Mouse (Mus musculus): ENCODE measurements around the gene Appl2.

The Appl2 gene

DNA sequence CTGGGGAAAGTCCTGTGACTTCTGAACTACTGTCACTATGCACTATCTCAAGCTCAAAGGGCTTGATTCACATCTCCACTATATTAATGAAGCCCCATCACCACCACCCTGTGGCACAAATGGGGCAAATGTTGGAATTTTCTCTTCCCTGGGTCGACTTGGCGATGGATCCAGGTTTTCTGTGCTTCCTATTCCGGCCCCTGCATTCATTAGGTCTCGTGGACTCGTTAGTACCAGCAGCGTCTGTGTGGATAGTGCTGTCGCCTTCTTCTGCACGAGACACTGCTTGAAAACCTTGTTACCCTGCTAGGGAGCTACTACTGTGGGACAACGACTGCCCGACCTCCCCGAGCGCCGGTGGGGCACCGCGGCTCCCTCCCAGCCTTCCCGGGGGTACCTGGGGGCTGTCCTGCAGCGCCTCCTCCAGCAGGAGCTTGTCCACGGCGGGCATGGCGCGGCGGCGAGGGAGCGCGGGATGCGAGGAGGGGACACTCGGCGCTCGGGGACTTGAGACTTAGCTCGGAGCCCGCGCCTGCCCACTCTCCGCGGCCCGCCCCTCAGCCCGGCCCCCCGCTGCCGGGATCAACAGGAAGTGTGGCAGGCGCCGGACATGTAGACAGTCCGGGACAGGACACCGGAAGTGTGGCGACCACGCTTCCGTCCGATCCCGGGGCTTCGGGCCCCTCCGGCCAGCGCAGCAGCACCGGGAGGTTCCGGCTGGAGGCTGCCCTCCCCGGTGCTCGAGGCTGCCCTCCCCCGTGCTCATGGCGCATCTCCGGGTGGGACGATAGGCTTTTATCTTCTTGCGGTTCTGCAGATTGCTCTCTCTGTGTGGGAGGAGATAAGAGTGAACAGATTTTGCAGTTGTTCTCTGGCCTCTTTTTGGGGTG is at the start of gene Appl2:
Gene Appl2, minus strand, starts transcription at position 608 of the 890 bp plus-strand sequence.
- DNase-seq (ENCODE audit: low read depth, low spot score), result peak; percentile 95

DNA sequence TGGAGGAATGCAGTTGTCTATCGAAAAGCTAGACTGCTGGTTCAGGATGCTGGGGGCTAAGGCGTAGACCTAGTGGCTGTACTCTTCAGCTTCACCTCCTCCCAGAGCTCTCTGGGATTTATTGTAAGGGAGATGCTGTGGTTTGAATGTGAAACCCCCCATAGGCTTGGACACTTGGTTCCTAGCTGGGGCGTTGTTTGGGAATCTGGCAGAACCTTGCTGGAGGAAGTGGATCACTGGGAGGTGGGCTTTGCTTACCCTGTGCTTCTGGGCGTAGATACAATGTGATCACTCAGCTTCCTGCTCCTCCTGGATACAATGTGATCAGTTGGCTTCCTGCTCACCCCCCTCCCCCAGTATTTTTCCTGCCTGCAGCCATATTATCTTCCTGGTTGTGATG is 47.7 kb upstream of the Appl2 start:
- DNase-seq (ENCODE audit: low read depth, low spot score), result no peak

DNA sequence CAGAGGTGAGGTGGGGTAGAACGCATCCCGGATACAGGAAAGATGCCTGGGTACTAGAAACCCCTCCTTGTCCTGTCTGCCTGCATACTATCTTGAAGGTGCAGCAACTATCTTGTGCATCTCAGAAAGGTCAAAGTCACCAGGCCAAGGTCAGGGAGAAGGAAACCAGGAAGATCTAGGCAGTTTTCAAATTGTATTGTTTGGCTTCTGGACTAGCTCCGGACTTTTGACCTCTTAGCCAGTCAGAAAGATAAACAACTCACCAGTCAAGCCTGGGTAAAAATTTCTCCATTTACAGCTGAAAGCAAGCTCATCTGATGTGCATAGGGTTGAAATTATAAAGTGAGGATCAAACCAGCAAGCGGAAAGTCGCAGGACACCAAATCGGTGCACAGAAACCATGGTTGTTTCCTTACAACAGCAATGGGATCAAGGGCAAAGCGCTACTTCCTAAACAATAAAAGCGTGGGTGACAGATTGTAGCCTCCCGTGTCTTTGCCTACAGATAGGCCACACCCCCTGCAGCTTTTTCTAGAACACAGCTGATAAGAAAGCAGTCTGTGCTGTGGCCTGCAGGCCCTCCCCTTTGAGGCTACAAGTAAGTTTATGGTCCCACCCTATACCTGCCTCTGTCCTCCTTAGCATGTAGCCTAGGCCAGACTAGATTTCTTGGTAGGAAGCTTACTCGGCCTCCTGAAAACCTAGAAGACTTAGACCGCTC is 43.8 kb upstream of the Appl2 start:
- DNase-seq (ENCODE audit: low read depth, low spot score), result no peak

DNA sequence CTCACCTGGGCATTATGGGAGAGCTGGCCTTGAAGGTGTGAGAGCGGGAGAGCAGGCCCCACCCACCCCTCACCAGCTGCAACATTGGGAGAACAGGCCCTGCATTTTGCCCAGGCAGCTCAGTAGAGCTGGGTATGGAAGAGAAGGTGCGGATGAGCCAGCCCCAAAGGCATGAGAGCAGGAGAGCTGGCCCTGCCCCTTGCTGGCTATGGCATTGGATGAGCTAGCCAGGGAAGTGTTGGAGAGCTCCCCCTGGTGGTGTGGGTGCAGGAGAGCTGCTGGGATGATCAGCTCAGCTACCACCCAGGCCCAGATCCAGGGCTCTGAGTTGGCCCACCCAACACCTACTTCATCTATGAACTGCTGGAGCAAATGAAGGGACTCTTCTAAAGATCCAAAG is 39.7 kb upstream of the Appl2 start:
- DNase-seq (ENCODE audit: low read depth, low spot score), result no peak

DNA sequence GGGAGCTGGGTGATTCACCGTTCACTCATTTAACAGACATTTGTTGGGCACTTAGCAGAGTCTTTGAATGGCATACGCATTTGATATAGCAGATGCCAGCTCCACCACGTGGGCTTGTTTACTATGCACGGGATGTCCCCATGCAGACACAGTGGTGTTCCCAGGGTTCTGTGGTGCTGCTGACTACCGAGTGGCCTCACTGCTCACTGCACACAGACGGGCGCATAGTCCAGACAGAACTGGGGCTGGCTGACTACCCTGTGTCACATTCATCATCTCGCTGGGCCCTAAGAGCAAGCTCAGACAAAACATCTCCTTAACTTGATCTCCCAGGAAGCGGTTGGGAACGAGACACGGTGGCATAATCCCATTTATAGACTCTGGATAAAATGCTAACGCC is 32.8 kb upstream of the Appl2 start:
- no peak for DNase-seq (ENCODE audit: low read depth, low spot score)

DNA sequence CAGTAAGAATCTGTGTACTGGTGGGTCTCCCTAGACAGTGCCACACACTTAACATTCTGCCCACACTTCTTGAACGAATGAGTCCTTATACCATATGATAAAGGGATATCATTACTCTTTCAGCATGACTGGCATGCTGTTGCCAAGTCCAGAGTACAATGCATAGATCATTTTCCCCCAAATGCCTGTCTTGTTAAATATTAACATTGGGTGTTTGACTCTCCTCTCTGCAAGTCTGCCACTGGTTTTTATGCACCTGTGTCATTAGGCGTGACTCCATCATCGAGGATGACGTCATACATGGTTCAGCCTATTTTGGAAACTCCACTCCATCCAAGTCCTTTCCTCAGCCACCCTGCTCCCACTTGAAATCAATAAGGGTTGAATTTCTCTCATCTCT is 18.0 kb upstream of the Appl2 start:
- no peak for DNase-seq (ENCODE audit: low read depth, low spot score)

DNA sequence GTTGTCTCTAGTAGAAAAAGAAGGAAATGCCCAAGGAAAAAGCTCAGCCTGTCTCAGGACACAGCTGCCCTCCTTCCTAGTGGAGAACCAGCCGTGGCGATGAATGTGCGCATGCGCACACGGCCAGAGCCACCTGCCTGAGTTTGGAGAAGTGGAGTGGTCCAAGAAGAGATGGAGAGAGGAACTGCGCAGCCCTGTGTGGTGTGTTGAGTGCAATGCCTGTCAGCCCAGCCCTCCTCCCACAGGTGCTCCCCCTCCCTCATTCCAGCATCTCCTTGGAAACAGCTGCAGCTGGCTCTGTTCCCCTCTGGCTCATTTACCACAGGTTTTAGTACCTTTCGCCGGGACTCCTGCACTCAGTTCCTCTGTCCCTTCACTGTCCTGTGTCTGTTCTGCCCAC is 13.4 kb upstream of the Appl2 start:
- no peak for DNase-seq (ENCODE audit: low read depth, low spot score)

DNA sequence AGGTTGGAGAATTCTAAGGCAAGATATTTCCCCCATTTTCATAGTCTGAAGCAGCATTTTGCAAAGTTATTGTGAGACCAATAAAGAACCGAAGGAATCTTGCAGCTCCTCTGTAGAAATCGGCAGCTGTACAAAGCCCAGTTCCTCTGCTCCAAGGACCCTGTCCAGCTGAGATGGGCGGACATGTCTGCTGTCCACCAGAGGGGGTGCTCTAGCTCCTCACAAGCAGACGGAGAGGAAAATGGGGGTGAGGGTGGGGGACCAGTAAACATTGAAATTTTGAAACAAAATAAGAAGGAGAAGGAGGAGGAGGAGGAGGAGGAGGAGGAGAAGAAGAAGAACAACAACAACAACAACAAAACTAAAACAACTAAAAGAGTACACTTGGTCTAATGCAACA is 12.1 kb upstream of the Appl2 start:
- no peak for DNase-seq (ENCODE audit: low read depth, low spot score)

DNA sequence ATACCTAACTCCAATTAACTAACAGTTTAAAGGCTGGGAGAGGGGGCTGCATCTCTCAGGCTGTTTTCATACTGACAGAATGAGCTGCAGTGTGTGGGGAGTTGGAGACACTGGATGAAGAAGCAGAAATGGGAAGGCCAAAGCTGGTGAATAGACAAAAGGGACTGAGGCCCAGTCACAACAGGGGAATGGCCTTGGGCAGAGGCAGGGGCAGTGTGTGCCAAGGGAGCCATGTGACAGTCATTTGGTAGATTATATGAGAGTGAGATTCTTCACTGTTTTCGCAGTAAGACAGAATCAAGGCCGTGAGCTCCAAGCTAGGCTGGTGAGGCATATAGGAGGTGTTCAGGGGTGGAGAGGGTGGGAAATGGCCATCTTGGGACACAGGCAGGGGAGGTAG is 6.1 kb upstream of the Appl2 start:
- no peak for DNase-seq (ENCODE audit: low read depth, low spot score)

DNA sequence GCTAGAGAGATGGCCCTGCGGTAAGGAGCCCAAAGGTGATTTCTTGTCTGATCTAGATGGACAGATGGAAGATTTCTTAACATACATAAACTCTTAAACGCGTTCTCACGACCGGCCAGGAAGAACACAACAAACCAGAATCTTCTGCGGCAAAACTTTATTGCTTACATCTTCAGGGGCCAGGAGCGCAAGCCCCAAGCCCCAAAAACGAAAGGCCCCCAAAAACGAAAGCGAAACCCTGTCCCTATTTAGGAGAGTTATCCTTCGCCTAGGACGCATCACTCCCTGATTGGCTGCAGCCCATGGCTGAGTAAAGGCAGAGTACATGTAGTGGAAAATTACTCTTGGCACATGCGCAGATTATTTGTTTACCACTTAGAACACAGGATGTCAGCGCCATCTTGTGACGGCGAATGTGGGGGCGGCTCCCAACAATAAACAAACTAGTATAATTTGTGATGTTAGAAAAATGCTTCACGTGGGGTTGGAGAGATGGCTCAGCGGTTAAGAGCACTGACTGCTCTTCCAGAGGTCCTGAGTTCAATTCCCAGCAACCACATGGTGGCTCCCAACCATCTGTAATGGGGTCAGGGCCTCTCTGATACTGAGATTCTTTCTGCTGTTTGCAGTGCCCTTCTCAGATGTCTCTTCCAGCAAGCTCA is 3.8 kb upstream of the Appl2 start:
- DNase-seq (ENCODE audit: low read depth, low spot score), result peak; percentile 75

DNA sequence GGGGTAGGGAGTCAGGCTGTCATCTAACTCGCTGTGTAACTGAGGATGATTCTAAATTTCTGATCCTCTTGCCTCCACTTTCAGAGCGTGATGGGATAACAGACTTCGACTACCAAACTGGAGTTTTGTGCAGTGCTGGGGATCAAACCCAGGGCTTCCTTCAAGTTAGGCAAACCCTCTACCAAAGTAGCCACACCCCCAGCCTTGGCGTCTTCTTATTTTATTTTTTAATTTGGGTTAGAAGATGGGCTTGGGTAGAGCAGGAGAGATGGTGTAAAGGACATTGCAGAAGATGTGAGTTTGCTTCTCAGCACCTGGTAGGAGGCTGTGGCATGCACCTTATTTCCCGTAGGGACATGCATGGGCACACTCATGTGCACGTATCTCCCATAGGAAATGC is 499 bp upstream of the Appl2 start:
- DNase-seq (ENCODE audit: low read depth, low spot score), result no peak

DNA sequence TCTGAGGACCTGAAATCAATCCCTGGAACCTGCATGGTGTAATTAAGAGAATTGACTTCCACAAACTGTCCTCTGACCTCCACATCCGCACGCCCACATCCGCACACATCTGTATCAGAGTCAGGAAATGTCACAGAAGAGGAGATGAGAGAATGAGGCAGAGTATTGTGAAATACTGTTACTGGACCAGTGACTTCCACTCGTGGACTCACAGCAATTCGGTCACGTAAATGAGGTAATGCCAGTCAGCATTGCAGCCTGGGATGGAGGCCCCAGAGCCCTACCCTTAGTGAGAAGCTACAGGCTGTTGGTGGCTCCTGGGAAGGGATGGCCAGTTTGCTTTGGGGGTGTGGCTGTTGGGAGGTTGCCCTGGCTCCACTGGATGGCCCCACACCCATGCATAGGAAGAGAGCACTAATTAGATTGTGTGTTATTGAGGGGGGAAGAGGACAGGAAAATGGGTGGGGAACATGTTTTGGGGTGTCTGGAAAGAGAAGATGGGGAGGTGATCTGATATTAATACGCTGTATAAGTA is 2.1 kb downstream of the Appl2 start:
- DNase-seq (ENCODE audit: low read depth, low spot score), result peak; percentile 24

DNA sequence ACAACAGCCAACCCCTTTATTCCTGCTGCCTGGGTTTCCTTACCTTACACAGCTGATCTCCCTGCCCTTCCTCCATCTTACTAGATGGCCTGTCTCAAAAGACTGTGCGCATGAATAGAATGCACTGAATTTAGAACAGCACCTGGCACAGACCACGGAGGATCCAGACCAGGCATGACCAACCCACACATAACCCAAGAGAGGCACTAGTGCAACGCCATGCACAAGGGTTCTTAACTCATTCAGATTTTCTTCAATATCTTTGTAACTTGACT is 2.9 kb downstream of the Appl2 start:
- no peak for DNase-seq (ENCODE audit: low read depth, low spot score)

DNA sequence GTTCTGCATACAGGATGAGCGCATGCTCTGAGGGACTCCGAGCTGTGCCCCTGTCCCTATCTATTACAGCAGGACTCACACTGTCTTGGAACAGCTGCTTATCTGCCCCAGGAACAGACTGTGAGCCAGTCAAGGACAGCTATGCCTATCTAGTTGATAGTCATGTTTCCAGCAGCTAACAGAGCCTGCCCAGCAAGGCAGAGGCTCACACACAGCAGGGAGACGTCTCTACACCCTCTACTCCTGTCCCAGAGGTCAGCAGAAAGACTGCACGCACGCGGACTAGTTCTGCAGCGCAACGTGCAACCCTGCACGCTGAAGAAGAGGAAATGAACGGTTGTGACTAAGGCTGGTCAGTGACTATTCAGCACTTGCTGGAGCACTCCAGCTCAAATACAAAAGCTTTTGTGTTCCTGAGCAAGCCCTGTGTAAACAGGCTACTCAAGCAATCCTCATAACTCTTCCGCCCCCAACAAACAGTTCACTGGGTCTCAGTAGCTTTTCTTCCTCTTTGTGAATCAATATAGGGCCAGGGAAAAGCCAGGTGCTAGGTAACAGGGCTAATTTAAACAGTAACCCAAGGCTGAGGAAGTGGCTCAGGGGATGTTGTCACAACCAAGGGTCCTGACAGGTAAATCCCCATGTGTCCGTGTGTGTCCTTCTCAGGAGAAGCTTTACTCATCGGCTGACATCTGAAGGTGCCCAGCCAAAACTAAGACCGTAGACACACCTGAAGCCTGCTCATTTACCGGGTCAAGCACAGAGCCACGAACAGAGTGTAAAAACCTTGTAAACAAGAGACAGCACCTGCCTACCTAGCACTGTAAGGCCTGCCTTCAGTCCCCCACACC is 3.4 kb downstream of the Appl2 start:
- DNase-seq (ENCODE audit: low read depth, low spot score), result peak; percentile 84

DNA sequence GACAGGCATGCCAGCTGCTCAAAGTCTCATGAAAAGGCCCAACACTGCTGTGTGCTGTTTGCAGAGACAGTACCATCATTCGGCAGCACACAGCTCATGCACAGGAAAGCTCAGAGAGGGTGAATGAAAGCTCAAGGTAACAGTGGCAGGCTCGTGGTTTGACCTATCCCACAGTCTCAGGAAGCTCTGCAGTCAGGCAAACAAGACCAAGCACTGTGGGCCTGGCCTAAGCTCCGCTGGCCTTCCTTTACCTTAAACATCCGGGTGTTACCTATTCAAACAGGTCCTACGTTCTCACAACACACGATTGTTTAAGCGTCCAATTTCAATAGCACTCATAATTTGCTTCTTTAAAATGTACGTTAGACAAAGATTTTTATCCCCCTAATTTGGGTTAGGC is 4.4 kb downstream of the Appl2 start:
- peak; percentile 9 for DNase-seq (ENCODE audit: low read depth, low spot score)

DNA sequence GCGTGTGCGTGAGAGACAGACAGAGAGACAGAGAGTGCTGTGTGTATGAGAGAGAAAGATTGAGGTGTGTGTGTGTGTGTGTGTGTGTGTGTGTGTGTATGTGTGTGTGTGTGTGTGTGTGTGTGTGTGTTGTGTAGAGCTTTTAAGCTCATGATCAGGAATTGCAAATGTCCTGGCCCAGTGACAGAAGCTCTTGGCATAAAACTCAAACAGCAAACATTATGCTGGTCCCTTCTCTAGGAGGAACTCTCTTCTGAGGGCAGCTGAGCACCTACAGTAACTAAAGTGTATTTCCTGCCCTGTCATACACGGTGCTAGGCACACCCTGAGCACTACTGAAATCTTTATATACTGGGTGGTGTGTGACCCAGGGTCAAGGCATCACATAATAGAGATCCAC is 6.9 kb downstream of the Appl2 start:
- no peak for DNase-seq (ENCODE audit: low read depth, low spot score)

DNA sequence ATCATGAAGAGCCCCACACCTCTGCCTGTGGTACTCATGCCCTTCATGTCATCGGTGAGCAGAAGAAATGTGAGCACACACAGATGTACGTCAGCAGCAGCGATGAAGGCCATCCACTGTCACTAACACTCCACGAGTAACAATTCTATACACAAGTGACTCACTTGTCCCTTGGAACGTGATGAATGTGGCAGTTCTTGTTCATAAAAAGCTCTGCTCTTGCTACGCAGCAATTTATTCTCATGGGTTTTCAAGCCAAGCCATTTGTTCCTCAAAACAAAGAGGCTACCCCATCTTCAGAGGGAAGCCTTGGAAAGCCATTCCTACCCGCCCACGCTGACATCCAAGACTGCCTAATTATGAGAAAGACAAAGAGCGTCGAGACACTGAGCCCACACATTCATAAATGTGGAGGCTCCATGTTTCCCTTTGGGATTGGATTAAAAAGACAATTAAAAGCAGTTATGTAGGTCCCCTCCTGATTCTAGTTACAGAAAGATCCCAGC is 8.6 kb downstream of the Appl2 start:
- no peak for DNase-seq (ENCODE audit: low read depth, low spot score)

DNA sequence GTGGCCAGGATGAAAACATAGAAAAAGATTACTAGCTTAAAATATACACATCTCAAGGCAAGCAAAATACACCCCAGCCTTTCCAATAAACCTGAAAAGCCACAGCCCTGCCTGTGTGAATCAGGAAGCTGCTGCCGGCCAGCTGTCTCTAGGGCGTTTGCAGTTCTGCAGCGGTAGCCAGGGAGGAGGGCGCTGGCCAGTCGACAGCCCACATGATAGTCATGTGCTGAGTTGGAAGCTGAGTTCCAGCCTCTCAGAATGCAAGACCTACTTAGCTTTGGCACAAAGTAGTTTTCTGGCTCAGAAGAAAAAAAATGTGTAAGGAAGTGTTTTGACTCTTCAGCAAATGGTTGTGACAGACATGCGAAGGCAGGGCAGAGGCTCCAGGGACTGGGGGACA is 11.2 kb downstream of the Appl2 start:
- no peak for DNase-seq (ENCODE audit: low read depth, low spot score)

DNA sequence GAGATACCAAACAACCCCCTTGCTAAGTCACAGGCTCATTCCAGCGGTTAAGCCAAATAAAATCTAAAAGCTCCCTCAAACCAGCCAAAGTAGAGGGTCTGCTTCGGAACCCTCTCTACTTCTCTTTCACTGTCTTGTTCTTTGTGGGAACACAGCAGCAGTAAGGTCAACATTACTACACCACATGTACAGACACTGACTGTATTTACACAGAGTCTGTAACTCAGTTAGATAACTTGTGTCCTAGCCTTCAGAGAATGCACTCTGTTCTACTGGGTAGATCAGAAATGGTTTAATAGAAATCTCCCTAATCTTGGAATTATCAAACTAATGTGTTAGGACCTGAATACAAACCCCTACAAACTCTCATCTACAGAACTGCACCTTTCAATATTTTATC is 12.3 kb downstream of the Appl2 start:
- no peak for DNase-seq (ENCODE audit: low read depth, low spot score)

DNA sequence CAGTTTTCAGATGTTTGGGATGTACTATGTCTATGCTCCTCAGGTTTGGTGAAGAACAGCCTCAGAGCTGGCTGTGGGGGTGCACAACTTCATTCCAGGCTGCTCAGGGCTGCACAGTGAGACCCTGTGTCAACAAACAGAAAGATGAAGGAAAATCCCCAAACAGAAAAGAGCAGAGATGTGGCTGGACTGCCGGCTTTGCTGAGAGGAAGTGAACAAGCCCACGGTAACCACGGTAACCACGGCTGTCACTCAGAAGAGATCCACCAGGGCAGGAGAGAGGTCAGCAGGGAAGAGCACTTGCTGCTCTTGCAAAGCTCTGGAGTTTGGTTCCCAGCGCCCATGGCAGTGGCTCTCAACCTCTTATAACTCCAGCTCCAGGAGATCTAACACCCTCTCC is 14.1 kb downstream of the Appl2 start:
- peak; percentile 59 for DNase-seq (ENCODE audit: low read depth, low spot score)

DNA sequence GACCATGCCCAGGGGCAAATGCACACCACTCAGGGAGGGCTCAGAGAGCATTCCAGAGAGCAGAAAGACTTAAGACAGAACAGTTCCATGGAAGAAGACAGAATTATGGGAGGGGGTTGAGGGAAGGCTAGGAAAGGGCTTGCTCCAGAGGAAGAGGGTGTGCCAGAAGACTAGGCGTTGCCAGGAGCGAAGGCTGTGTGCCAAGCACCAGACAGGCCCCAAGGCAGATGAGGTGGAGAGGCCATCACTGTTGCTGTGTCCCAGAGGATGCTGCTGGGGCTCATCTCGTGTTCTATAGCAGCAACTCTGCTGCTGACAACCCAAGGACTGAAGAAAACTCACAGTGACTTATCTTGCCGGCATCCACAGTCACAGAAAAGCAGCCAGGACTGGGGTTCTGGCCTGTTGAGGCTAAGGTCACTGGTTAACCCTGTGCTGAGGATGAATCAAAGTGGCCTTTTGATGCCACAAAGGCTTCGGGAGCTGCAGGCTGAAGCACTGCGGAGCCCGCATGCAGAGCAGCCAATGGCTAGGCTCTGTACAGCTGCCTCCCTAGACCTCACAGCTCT is 15.6 kb downstream of the Appl2 start:
- DNase-seq (ENCODE audit: low read depth, low spot score), result no peak
